Mouse (Mus musculus) limb, embryonic 12.5 days (tissue): ENCODE data around the gene Lypd6b. TPM values are rescaled to one million over a fixed set of nuclear protein-coding genes. Genes with fewer than 3 reads are reported as not detected.

ENCODE experiments used
- ATAC-seq: fragments of 200-750 bp; cut with Nextera tagmentation; 2 replicates; pipeline ENCODE4 v1.8.0; 2017; ENCODE audit warnings: low read depth, moderate TSS enrichment; ENCODE audit not compliant: insufficient number of reproducible peaks, insufficient read depth, low FRiP score, low TSS enrichment
- H3K27ac ChIP-seq: fragments of 300-500 bp; sonication (generic); 2 replicates; pipeline ENCODE4 v1.5.1; 2016; ENCODE audit warnings: mild to moderate bottlenecking, moderate library complexity
- H3K27me3 ChIP-seq: fragments of 300-500 bp; sonication (generic); 2 replicates; pipeline ENCODE4 v1.6.1; 2016; ENCODE audit warnings: mild to moderate bottlenecking, moderate library complexity
- H3K36me3 ChIP-seq: fragments of 300-500 bp; sonication (generic); 2 replicates; pipeline ENCODE4 v1.6.1; 2016; ENCODE audit warnings: mild to moderate bottlenecking, moderate library complexity
- H3K4me1 ChIP-seq: fragments of 300-500 bp; sonication (generic); replicated peaks from 2 replicates; pipeline ENCODE4 v1.6.1; 2016
- H3K4me2 ChIP-seq: fragments of 300-500 bp; sonication (generic); 2 replicates; pipeline ENCODE4 v1.6.1; 2016; ENCODE audit warnings: mild to moderate bottlenecking, moderate library complexity
- H3K4me3 ChIP-seq: fragments of 300-500 bp; sonication (generic); replicated peaks from 2 replicates; pipeline ENCODE4 v1.5.1; 2016; ENCODE audit warnings: mild to moderate bottlenecking
- H3K9ac ChIP-seq: fragments of 300-500 bp; sonication (generic); replicated peaks from 2 replicates; pipeline ENCODE4 v1.6.1; 2016; ENCODE audit warnings: mild to moderate bottlenecking, moderate library complexity
- H3K9me3 ChIP-seq: fragments of 300-500 bp; sonication (generic); 2 replicates; pipeline ENCODE4 v1.6.1; 2016; ENCODE audit warnings: mild to moderate bottlenecking, moderate library complexity
- WGBS: fragments of 180-500 bp; shearing (Covaris S2); methylation state at CpG from one replicate; pipeline ENCODE4 v1.1.7; 2016; 5-methylcytosine and 5-hydroxymethylcytosine counted together
- polyA plus RNA-seq: library from polyadenylated mRNA; unstranded; fragments of >200 nt; fragmentation: Nextera tagmentation; extraction: Ambion mirVana; gene quantifications from 2 replicates; pipeline ENCODE4 v1.2.1, GENCODE M21; 2016

Gene Lypd6b
- polyA plus RNA-seq, 1 experiment from 2014 or later, result 7.3 TPM

DNA sequence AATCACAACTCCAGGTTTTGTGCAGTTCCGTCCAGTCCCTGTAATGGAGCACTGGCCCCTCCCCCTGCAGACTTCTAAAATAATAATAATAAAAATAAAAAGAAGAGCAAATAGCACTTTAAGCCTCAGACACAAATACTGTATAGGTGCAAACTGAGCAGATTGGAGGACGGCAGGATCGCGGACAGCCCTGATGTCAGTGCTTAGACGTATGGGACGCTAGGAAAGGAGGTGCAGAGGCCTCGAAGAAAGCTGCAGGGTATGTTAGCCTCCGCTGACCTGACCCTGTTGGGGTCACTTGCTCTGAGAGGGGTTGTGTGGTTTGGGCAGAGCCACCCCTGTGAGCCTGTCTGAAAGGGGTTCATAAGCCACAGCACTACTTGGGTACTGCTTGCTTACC lies 17.0 kb downstream of the Lypd6b start:
- Histone ChIP-seq H3K9me3 (no peaks in the 10 kb centered on the region), H3K36me3 (no peaks in the 10 kb centered on the region), H3K4me3 (no peak overlapping the region), H3K4me1 (peaks cover 29% of the 10 kb centered on the region), H3K9ac (no peak overlapping the region), H3K27me3 (0 out of 2 replicates have a peak, but pooled peaks cover 3% of the 10 kb centered on the region), H3K4me2 (no peak overlapping the region), H3K27ac (no peak overlapping the region)
- WGBS, result 61% methylated on average over 8 of the region's 8 CpGs
- ATAC-seq, result peak; percentile 12; the same call in 1 of the 2 replicates

DNA sequence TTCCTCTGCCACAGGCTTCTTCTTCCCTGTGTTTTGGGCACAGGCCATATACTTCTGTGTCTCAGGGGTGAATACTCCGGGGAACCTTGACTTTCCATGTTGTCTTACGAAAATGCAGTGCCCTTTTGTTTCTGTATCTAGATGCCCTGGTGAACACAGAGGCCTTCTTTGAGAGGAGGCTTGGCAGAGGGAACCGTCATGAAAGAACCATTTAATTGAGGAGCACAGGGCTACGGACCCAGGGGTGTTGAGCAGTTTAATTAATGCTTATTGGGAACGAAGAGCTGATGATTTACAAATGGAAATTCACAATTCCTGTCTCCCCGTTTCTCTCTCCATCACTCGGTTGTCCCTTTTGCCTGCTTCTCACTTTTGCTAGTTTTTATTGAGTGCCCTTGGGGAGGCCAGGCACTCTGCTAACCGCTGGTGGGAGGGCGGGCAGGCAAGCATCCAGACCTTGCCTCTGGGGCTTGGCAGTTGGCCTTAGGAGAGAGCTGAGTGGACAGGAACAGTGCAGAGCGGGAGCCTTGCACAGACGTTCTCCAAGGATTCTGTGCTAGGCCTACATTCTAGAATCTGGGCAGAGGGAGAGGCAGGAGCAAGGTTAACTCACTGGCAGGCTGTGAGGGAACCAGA lies 18.4 kb downstream of the Lypd6b start:
- no peaks in the 10 kb centered on the region for H3K9me3 ChIP-seq

DNA sequence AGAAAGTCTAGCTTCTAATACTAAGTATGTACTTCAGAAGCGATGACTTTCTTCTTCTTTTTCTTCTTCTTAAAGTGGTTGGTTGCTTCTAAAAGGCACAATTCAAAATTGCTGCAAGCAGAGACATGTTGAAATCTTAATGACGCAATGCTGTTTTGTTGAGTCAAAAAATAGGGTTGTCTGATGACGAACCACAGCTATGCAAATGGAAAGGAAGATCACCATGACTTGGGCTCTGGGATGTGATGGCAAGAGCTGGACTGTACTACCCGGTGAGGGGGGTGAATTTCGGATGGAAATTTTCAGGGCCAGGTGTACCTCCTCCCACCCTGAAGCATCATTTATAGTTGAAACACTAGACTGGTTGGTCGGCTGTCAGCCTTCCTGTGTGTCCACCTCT lies 22.0 kb downstream of the Lypd6b start:
- Histone ChIP-seq H3K9ac (no peak overlapping the region), H3K4me1 (peaks cover 39% of the 10 kb centered on the region), H3K4me2 (no peak overlapping the region), H3K4me3 (no peak overlapping the region), H3K27me3 (0 out of 2 replicates have a peak, but pooled peaks cover 3% of the 10 kb centered on the region), H3K36me3 (no peaks in the 10 kb centered on the region), H3K9me3 (no peaks in the 10 kb centered on the region), H3K27ac (no peak overlapping the region)
- no peak for ATAC-seq
- 77% methylated on average over 6 of the region's 6 CpGs for WGBS

More for the DNA sequence above, 18.4 kb downstream of the Lypd6b start:
- Histone ChIP-seq H3K9ac (peak overlapping the region; percentile 37; the same call in 1 of the 2 replicates), H3K4me1 (peaks cover 34% of the 10 kb centered on the region), H3K4me3 (no peak overlapping the region), H3K4me2 (no peak overlapping the region), H3K27me3 (0 out of 2 replicates have a peak, but pooled peaks cover 3% of the 10 kb centered on the region), H3K36me3 (no peaks in the 10 kb centered on the region), H3K27ac (no peak overlapping the region)
- 58% methylated on average over 11 of the region's 11 CpGs for WGBS
- no peak for ATAC-seq

DNA sequence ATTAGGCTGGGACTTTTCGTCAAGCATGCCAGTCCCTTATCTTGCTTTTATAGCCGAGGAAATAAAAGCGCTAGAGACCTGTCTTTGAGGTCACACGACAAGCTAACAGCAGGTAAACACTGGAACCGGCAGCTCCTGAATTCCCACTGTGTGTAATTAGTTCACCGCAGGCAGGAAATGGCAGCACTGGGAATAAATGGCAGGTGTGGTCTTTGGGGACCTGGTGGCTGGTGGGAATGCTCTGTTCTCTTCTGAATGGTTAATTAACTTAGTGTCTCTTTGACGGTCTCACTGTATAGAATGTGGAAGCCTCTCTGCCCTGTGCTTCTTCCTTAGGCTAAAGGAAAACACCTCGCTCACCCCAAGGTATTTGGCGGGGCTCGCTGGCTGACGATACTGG lies 23.9 kb downstream of the Lypd6b start:
- H3K9me3 ChIP-seq, result no peaks in the 10 kb centered on the region
- 13% methylated on average over 11 of the region's 11 CpGs for WGBS
- H3K4me1 ChIP-seq, result peaks cover 20% of the 10 kb centered on the region
- no peak; the same call in 1 of the 2 replicates for ATAC-seq
- no peak overlapping the region for H3K4me3 ChIP-seq
- no peaks in the 10 kb centered on the region for H3K27me3 ChIP-seq
- H3K27ac ChIP-seq, result no peak overlapping the region
- H3K4me2 ChIP-seq, result peak overlapping the region; percentile 1; the same call in 1 of the 2 replicates
- H3K36me3 ChIP-seq, result no peaks in the 10 kb centered on the region
- H3K9ac ChIP-seq, result no peak overlapping the region

DNA sequence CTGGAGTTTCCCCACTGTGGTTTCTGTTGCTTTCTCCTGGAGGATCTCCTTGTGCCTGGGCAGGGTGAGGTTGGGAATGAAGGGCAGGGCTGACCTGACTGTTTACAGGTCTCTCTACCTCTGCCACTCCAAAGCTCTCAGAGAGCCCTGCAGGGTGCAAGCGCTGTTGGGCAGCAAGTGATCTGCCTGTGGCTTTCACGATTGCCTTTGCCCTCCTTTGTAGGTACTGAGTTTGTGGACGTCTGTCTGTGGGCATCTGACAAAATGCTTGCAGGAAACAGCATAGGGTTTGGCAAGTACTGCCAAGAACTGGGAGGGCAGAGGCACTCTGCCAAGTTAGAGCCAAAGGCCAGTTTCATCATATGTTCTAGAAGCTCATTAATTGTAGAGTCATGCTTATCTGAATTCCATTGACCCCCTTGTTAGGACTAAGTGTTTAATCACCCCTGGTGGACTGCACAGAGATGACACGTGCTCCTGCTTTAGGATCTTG lies 24.4 kb downstream of the Lypd6b start:
- no peaks in the 10 kb centered on the region for H3K9me3 ChIP-seq
- ATAC-seq, result no peak
- H3K27ac ChIP-seq, result no peak overlapping the region
- WGBS, result 24% methylated on average over 4 of the region's 4 CpGs
- no peak overlapping the region for H3K9ac ChIP-seq
- 0 out of 2 replicates have a peak overlapping the region, but pooled peaks have one; percentile 1 for H3K4me2 ChIP-seq
- H3K4me1 ChIP-seq, result peaks cover 20% of the 10 kb centered on the region
- H3K36me3 ChIP-seq, result no peaks in the 10 kb centered on the region
- no peaks in the 10 kb centered on the region for H3K27me3 ChIP-seq
- H3K4me3 ChIP-seq, result no peak overlapping the region

DNA sequence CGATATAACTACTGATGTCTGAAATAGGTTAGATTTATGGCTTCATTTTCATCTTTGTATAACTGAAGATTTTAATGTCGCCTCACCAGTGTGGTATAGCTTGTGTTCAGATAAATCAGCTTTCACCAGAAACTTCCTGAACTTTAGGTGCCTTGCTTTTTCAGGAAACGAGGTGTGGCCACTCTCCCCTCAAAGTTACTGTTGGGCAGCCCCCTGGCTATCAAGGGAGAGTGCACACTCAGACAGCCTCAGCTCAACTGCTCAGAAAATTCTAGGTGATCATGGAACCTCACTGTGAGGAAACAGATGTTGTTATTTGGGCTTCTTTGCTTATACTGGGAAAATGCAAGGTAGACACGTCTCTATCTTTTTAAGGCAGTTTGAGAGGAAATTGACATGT lies 25.7 kb downstream of the Lypd6b start:
- Histone ChIP-seq H3K4me1 (peaks cover 20% of the 10 kb centered on the region), H3K4me3 (no peak overlapping the region), H3K9me3 (no peaks in the 10 kb centered on the region), H3K4me2 (no peak overlapping the region), H3K27me3 (no peaks in the 10 kb centered on the region), H3K27ac (no peak overlapping the region), H3K36me3 (no peaks in the 10 kb centered on the region), H3K9ac (no peak overlapping the region)
- no peak for ATAC-seq
- WGBS, result 58% methylated on average over 4 of the region's 4 CpGs

DNA sequence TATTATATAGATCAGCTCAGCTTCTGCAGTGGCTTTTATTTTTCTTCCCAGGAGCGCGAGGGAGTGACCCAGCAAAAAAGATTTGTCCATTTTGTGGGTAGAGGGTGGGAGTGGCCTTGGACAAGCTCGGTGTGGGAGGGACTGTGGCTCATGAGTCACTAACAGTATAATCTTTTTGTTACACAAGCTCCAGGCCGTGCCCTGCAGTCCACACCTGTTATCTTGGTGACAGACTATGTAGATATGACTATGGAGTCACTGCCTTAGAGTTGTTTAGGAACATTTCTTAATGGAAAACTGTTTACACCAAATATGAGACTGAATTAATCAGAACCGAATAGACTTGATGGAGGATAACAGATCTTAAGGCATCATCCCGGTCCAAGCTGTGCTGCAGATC lies 26.5 kb downstream of the Lypd6b start:
- no peak overlapping the region for H3K27ac ChIP-seq
- 78% methylated on average over 6 of the region's 6 CpGs for WGBS
- H3K4me3 ChIP-seq, result no peak overlapping the region
- peaks cover 20% of the 10 kb centered on the region for H3K4me1 ChIP-seq
- H3K9ac ChIP-seq, result no peak overlapping the region
- no peak overlapping the region for H3K4me2 ChIP-seq
- no peaks in the 10 kb centered on the region for H3K36me3 ChIP-seq
- H3K9me3 ChIP-seq, result no peaks in the 10 kb centered on the region
- no peak for ATAC-seq
- no peaks in the 10 kb centered on the region for H3K27me3 ChIP-seq

DNA sequence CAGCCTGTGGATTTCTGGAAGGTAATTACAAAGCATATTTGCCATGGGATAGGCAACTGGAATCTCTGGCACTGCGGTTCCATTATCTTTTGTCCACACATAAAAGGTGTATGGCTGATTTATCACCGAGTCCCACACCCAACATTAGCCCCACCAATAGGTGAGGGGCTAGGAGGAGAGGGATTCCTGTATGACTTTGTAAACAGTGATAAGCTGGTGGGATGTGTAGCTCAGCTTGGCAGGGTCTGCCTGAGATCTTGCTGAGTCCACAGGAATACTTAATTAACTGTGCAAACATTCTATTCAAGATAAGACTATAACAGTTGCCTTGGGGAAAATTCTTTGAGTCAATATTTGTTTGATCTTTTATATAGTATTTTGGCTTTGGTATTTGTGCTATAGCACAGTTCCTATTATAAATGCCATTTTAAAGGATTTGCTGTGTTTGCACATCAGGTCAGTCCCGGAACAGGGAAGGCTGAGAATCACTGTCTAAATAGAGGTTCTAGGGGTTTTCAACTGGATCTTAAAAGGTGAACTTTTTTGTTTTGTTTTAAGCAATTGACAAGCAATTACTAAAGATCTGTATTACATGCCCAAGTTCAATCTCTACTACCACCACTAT lies 28.3 kb downstream of the Lypd6b start:
- 79% methylated on average over 3 of the region's 3 CpGs for WGBS
- Histone ChIP-seq H3K27me3 (no peaks in the 10 kb centered on the region), H3K27ac (no peak overlapping the region), H3K9me3 (no peaks in the 10 kb centered on the region), H3K4me3 (no peak overlapping the region), H3K4me2 (no peak overlapping the region), H3K4me1 (peaks cover 15% of the 10 kb centered on the region), H3K9ac (no peak overlapping the region), H3K36me3 (no peaks in the 10 kb centered on the region)
- ATAC-seq, result no peak

DNA sequence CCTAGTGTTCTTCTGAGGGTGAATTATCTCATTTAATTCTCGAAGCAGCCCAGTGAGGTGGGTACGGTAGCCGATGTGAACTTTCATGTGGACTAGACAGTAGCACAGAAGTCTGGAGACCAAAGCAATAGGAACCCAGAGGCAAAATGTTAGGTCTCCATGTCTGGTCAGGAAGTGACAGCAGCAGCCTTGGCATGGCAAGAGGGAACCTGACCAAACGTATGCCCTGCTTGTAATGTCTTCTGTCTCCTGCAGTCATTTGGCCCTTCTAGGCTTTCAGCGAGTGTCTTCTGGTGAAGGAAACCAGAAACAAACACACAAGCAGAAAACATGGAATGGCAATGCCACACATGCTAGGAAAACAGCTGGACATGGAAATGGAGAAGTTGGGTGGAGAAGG lies 29.1 kb downstream of the Lypd6b start:
- no peak for ATAC-seq
- Histone ChIP-seq H3K4me3 (no peak overlapping the region), H3K4me1 (peaks cover 9% of the 10 kb centered on the region), H3K27me3 (no peaks in the 10 kb centered on the region), H3K27ac (no peak overlapping the region), H3K9me3 (no peaks in the 10 kb centered on the region), H3K9ac (no peak overlapping the region), H3K36me3 (no peaks in the 10 kb centered on the region), H3K4me2 (no peak overlapping the region)
- 91% methylated on average over 5 of the region's 5 CpGs for WGBS

DNA sequence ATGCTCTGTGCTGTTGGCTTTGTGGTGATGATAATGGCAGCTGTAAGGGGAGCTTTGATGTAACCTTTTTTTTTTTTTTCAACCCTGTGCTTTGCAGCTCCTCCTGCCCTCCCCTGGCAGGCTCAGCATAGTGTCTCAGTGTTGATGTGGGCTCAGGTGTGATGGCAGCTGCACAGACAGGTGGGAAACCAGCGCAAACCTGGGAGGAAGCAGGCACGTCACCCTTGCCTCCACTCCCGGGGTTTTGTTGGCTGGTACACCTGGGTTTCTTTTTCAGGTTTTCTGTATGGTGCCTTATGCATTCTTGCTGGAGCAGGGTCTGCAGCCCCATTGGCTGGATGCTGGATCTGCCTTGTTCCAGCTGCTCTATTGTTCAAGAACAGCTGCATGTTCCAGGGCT lies 29.7 kb downstream of the Lypd6b start:
- H3K4me3 ChIP-seq, result no peak overlapping the region
- 75% methylated on average over 3 of the region's 3 CpGs for WGBS
- H3K27ac ChIP-seq, result no peak overlapping the region
- H3K27me3 ChIP-seq, result no peaks in the 10 kb centered on the region
- H3K9me3 ChIP-seq, result no peaks in the 10 kb centered on the region
- ATAC-seq, result no peak
- no peak overlapping the region for H3K9ac ChIP-seq
- no peaks in the 10 kb centered on the region for H3K36me3 ChIP-seq
- H3K4me1 ChIP-seq, result peaks cover 3% of the 10 kb centered on the region; the same call in 1 of the 2 replicates
- H3K4me2 ChIP-seq, result no peak overlapping the region

DNA sequence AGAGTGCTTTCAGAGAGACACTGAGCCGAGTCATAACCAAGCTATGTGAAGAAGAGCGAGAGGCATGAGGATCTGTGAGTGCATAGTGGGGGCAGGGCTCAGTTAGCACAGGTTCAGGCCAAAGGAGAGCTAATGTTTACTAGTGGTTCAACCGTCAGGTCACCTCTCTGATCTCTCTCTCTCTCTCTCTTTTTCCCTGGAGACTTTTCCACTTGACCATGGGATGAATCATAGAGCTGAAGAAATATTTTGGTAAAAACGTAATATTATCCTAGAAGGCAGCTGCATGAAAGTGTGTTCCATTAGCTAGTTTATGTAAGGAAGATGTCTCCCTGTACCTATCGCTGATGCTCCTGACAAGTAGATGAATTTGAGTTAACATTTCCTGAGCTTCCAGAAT lies 30.6 kb downstream of the Lypd6b start:
- Histone ChIP-seq H3K4me2 (no peak overlapping the region), H3K9me3 (no peaks in the 10 kb centered on the region), H3K4me1 (no peaks in the 10 kb centered on the region), H3K4me3 (no peak overlapping the region), H3K36me3 (no peaks in the 10 kb centered on the region), H3K9ac (no peak overlapping the region), H3K27ac (no peak overlapping the region), H3K27me3 (no peaks in the 10 kb centered on the region)
- no peak for ATAC-seq
- 80% methylated on average over 5 of the region's 5 CpGs for WGBS
